Comparison of ENCODE assay signal across 8 mouse cellular contexts in genomic region chr11:102579165-102580033, GRCm38 (mm10). TPM values are rescaled to one million over a fixed set of nuclear protein-coding genes. Genes with fewer than 3 reads are reported as not detected.
A peak's percentile ranks its signal among the peaks of the same experiment; 100 is the strongest.
DNase-seq lines count a peak whose midpoint lies in the region; ATAC-seq and TF ChIP-seq lines count a peak whose summit lies in the region.

TSS of gene Gm11627 (minus strand) at chr11:102579461.

- no peak for TF ChIP-seq RAD21 in CH12.LX (IDR thresholded peaks at IDR 0.05; ENCODE audit: low read depth, low read length)

- peaks cover 77% of the 10 kb centered on the region for H3K27me3 ChIP-seq in CH12.LX (replicated peaks)
- H3K27me3 ChIP-seq in embryonic facial prominence, embryonic 15.5 days, result no peaks in the 10 kb centered on the region
- H3K27me3 ChIP-seq in hindbrain, embryonic 15.5 days, result no peaks in the 10 kb centered on the region
- no peaks in the 10 kb centered on the region for H3K27me3 ChIP-seq in stomach, postnatal 0 days (ENCODE audit: control insufficient read depth, insufficient read depth, low read length)

- peaks cover 0 to 12% of the 10 kb centered on the region in 2 experiments; a peak in 2 of 4 replicates for H3K4me1 ChIP-seq in CH12.LX (ENCODE audit: control insufficient read depth in 1 of 2, insufficient read depth in 2 of 2)
- peaks cover 42% of the 10 kb centered on the region for H3K4me1 ChIP-seq in embryonic facial prominence, embryonic 15.5 days
- peaks cover 31% of the 10 kb centered on the region for H3K4me1 ChIP-seq in hindbrain, embryonic 15.5 days (replicated peaks)
- peaks cover 3% of the 10 kb centered on the region for H3K4me1 ChIP-seq in stomach, postnatal 0 days (replicated peaks; ENCODE audit: control insufficient read depth, insufficient read depth)

- H3K36me3 ChIP-seq in CH12.LX (replicated peaks in 1 of 2; ENCODE audit: control insufficient read depth in 1 of 2, insufficient read depth in 1 of 2, low read length in 1 of 2), result no peaks in the 10 kb centered on the region
- H3K36me3 ChIP-seq in embryonic facial prominence, embryonic 15.5 days, result no peaks in the 10 kb centered on the region
- H3K36me3 ChIP-seq in hindbrain, embryonic 15.5 days, result no peaks in the 10 kb centered on the region
- H3K36me3 ChIP-seq in stomach, postnatal 0 days (ENCODE audit: control insufficient read depth, insufficient read depth, low read length), result no peaks in the 10 kb centered on the region

- in situ Hi-C loops in CH12.LX (cut with MboI; ENCODE audit: low pct_ligation_motif_present, low pct_unique_long_range_greater_than_20kb, low sequenced_read_pairs), result loop anchor here (5.0 kb wide), 1 partner anchor 68 kb away; no protein-coding TSS in a partner anchor

- H3K9ac ChIP-seq in CH12.LX (ENCODE audit: insufficient read depth, low read depth), result peak within 1 kb of the TSS; percentile 38
- peak within 1 kb of the TSS; percentile 46 for H3K9ac ChIP-seq in embryonic facial prominence, embryonic 15.5 days
- 0 out of 2 replicates have a peak within 1 kb of the TSS, but pooled peaks have one; percentile 7 for H3K9ac ChIP-seq in hindbrain, embryonic 15.5 days
- H3K9ac ChIP-seq in stomach, postnatal 0 days (ENCODE audit: low read length), result peak within 1 kb of the TSS; percentile 59

- H3K4me2 ChIP-seq in CH12.LX (ENCODE audit: insufficient read depth, low read depth, poor library complexity, severe bottlenecking), result peak within 1 kb of the TSS; percentile 85
- peak within 1 kb of the TSS; percentile 50 for H3K4me2 ChIP-seq in embryonic facial prominence, embryonic 15.5 days (replicated peaks)
- H3K4me2 ChIP-seq in hindbrain, embryonic 15.5 days, result peak within 1 kb of the TSS; percentile 47
- H3K4me2 ChIP-seq in stomach, postnatal 0 days (replicated peaks; ENCODE audit: low read depth), result peak within 1 kb of the TSS; percentile 55

- peak within 1 kb of the TSS; percentile 20 to 46 (median 35) for H3K4me3 ChIP-seq in CH12.LX (replicated peaks in 1 of 3; ENCODE audit: low read depth in 2 of 3, low read length in 2 of 3, poor library complexity in 1 of 3)
- H3K4me3 ChIP-seq in embryonic facial prominence, embryonic 15.5 days (replicated peaks), result peak within 1 kb of the TSS; percentile 39
- H3K4me3 ChIP-seq in hindbrain, embryonic 15.5 days, result peak within 1 kb of the TSS; percentile 20
- peak within 1 kb of the TSS; percentile 38 for H3K4me3 ChIP-seq in stomach, postnatal 0 days (ENCODE audit: low read depth, low read length)

- no peaks in the 10 kb centered on the region for H3K79me2 ChIP-seq in CH12.LX (replicated peaks; ENCODE audit: control insufficient read depth, extremely low read depth, insufficient read depth, poor library complexity, severe bottlenecking)

- no peak; the same call in 1 of the 2 replicates for ATAC-seq in frontal cortex, adult (ENCODE audit: low TSS enrichment)
- ATAC-seq in embryonic facial prominence, embryonic 15.5 days (ENCODE audit: insufficient number of reproducible peaks, low FRiP score, low TSS enrichment, low read depth), result peak; percentile 49
- peak; percentile 92 for ATAC-seq in hindbrain, embryonic 15.5 days (ENCODE audit: low FRiP score, low read depth)
- ATAC-seq in stomach, postnatal 0 days (ENCODE audit: low FRiP score, low TSS enrichment), result peak; percentile 38

- TF ChIP-seq POLR2A in CH12.LX (IDR thresholded peaks at IDR 0.05; ENCODE audit: low read depth, low read length), result no peak

- no peak for TF ChIP-seq CTCF in CH12.LX (conservative IDR thresholded peaks at IDR 0.05 in 1 of 2, IDR thresholded peaks at IDR 0.05 in 1 of 2; ENCODE audit: low read depth in 2 of 2, low read length in 2 of 2)
- no peak for TF ChIP-seq CTCF in stomach, postnatal 0 days (IDR thresholded peaks at IDR 0.05; ENCODE audit: low read depth)

- no peaks in the 10 kb centered on the region for H3K9me3 ChIP-seq in CH12.LX (replicated peaks; ENCODE audit: low read length)
- H3K9me3 ChIP-seq in embryonic facial prominence, embryonic 15.5 days (replicated peaks), result no peaks in the 10 kb centered on the region
- no peaks in the 10 kb centered on the region for H3K9me3 ChIP-seq in hindbrain, embryonic 15.5 days
- no peaks in the 10 kb centered on the region for H3K9me3 ChIP-seq in stomach, postnatal 0 days (ENCODE audit: control insufficient read depth, low read length)

- no peak for TF ChIP-seq EP300 in CH12.LX (IDR thresholded peaks at IDR 0.05; ENCODE audit: low read length)
- TF ChIP-seq EP300 in stomach, postnatal 0 days (optimal IDR thresholded peaks at IDR 0.05), result no peak

- peak; percentile 44 to 45 for DNase-seq in frontal cortex, postnatal 10 days (ENCODE audit: low spot score in 2 of 2)
- peak; percentile 17 for DNase-seq in CH12.LX (ENCODE audit: extremely low read depth)
- peak; percentile 48 to 54 for DNase-seq in lung, postnatal 4 days
- DNase-seq in stomach, postnatal 0 days (ENCODE audit: low spot score), result peak; percentile 23
- no peak for DNase-seq in thymus, postnatal 14 days

- no peak within 1 kb of the TSS for H3K27ac ChIP-seq in CH12.LX (ENCODE audit: insufficient read depth, low read depth)
- H3K27ac ChIP-seq in embryonic facial prominence, embryonic 15.5 days (replicated peaks), result peak within 1 kb of the TSS; percentile 91
- H3K27ac ChIP-seq in hindbrain, embryonic 15.5 days (replicated peaks), result peak within 1 kb of the TSS; percentile 65
- H3K27ac ChIP-seq in stomach, postnatal 0 days (replicated peaks), result peak within 1 kb of the TSS; percentile 90

- 13% methylated on average over 23 of the region's 23 CpGs for WGBS in embryonic facial prominence, embryonic 15.5 days
- WGBS in hindbrain, embryonic 15.5 days, result 3% methylated on average over 23 of the region's 23 CpGs
- WGBS in stomach, postnatal 0 days, result 15% methylated on average over 23 of the region's 23 CpGs

- dilution Hi-C loops in CH12.LX (cut with MboI; ENCODE audit: extremely low pct_ligation_motif_present, extremely low pct_unique_long_range_greater_than_20kb, low sequenced_read_pairs), result no loop called here

TF ChIP-seq in CH12.LX, 34 proteins besides CTCF, POLR2A, EP300 and RAD21:
- TF ChIP-seq MAZ (IDR thresholded peaks at IDR 0.05; ENCODE audit: low read depth, low read length), result peak; percentile 51; the same call in 1 of the 2 replicates
- TF ChIP-seq TCF12 (IDR thresholded peaks at IDR 0.05; ENCODE audit: low read depth, low read length), result 0 out of 2 replicates have a peak, but pooled peaks have one; percentile 8
- no peak for TF ChIP-seq GABPA (IDR thresholded peaks at IDR 0.05; ENCODE audit: insufficient replicate concordance, low read depth, low read length)
- TF ChIP-seq RCOR1 (conservative IDR thresholded peaks at IDR 0.05; ENCODE audit: low read depth, low read length), result no peak
- no peak for TF ChIP-seq USF2 (conservative IDR thresholded peaks at IDR 0.05; ENCODE audit: low read depth, low read length)
- TF ChIP-seq CHD2 (IDR thresholded peaks at IDR 0.05; ENCODE audit: low read length), result peak; percentile 77
- TF ChIP-seq MXI1 (IDR thresholded peaks at IDR 0.05; ENCODE audit: low read depth, low read length), result no peak
- TF ChIP-seq KAT2A (IDR thresholded peaks at IDR 0.05; ENCODE audit: insufficient replicate concordance, low read length), result no peak
- no peak for TF ChIP-seq NELFE (IDR thresholded peaks at IDR 0.05; ENCODE audit: low read depth, low read length)
- TF ChIP-seq SMC3 (IDR thresholded peaks at IDR 0.05; ENCODE audit: low read depth, low read length), result no peak
TF ChIP-seq in CH12.LX: peak in this region for 3.

RNA-seq across cellular contexts. Expression of gene Gm11627, which starts in this region (rescaled TPM):
- total RNA-seq in CH12.LX (2012; rRNA removed) (0.42 TPM in 1 of 2 replicates, not detected in the other), CH12.LX (2014; rRNA removed) (0.46 and 0.63 TPM in 2 replicates)
- 0.38 TPM in 1 of 2 replicates, not detected in the other for polyA plus RNA-seq in CH12.LX (2012; ENCODE audit: insufficient read length, low read depth)
- polyA plus RNA-seq in embryonic facial prominence, embryonic 15.5 days (2015; fragmentation: Nextera tagmentation; extraction: Ambion mirVana), result 11.1 and 12.0 TPM in 2 replicates
- polyA plus RNA-seq in hindbrain, embryonic 15.5 days (2015; fragmentation: Nextera tagmentation; extraction: Ambion mirVana), result 3.1 and 3.4 TPM in 2 replicates
- polyA plus RNA-seq in stomach, postnatal 0 days (2015; fragmentation: Nextera tagmentation; extraction: Ambion mirVana), result 20.1 and 22.4 TPM in 2 replicates

Comparison
In these comparisons a context has a peak if more than half of its experiments do, and no peak if none do; other contexts are left out.
1. Peak in DNase-seq, H3K4me3 ChIP-seq, H3K9ac ChIP-seq and H3K4me2 ChIP-seq in CH12.LX; RNA of the gene not detected or under 1 TPM.
2. H3K9ac ChIP-seq: peak in every context shown above with its lines; median percentile 59 in stomach, postnatal 0 days; 46 in embryonic facial prominence, embryonic 15.5 days; 38 in CH12.LX; 7 in hindbrain, embryonic 15.5 days.